Mouse (Mus musculus) limb, embryonic 14.5 days (tissue): ENCODE data around the gene Jakmip3. TPM values are rescaled to one million over a fixed set of nuclear protein-coding genes. Genes with fewer than 3 reads are reported as not detected.

ENCODE experiments used
- ATAC-seq: fragments of 200-750 bp; cut with Nextera tagmentation; 2 replicates; pipeline ENCODE4 v1.8.0; 2017; ENCODE audit warnings: low read depth, moderate number of reproducible peaks, moderate TSS enrichment; ENCODE audit not compliant: low FRiP score
- DNase-seq: peaks from one replicate; pipeline ENCODE4 v3.0.0-alpha.2; 2015; ENCODE audit warnings: low spot score
- H3K27ac ChIP-seq: fragments of 300-500 bp; sonication (generic); replicated peaks from 2 replicates; pipeline ENCODE4 v1.5.1; 2014; ENCODE audit warnings: low read depth, mild to moderate bottlenecking, low read length, moderate library complexity, mixed read lengths
- H3K27me3 ChIP-seq: fragments of 300-500 bp; sonication (generic); 2 replicates; pipeline ENCODE4 v1.6.1; 2014; ENCODE audit warnings: low read length, mixed read lengths; ENCODE audit not compliant: control insufficient read depth, insufficient read depth
- H3K36me3 ChIP-seq: fragments of 300-500 bp; sonication (generic); 2 replicates; pipeline ENCODE4 v1.6.1; 2014; ENCODE audit warnings: mild to moderate bottlenecking, low read length, moderate library complexity, mixed read lengths; ENCODE audit not compliant: control insufficient read depth, insufficient read depth
- H3K4me1 ChIP-seq: fragments of 300-500 bp; sonication (generic); 2 replicates; pipeline ENCODE4 v1.6.1; 2014; ENCODE audit warnings: antibody characterized with exemption, low read length, mixed read lengths; ENCODE audit not compliant: control insufficient read depth, insufficient read depth
- H3K4me2 ChIP-seq: fragments of 300-500 bp; sonication (generic); replicated peaks from 2 replicates; pipeline ENCODE4 v1.6.1; 2014; ENCODE audit warnings: low read depth, mild to moderate bottlenecking, low read length, moderate library complexity; ENCODE audit not compliant: severe bottlenecking
- H3K4me3 ChIP-seq: fragments of 300-500 bp; sonication (generic); replicated peaks from 2 replicates; pipeline ENCODE4 v1.5.1; 2014; ENCODE audit warnings: low read length
- H3K9ac ChIP-seq: fragments of 300-500 bp; sonication (generic); 2 replicates; pipeline ENCODE4 v1.6.1; 2014; ENCODE audit warnings: mild to moderate bottlenecking, low read depth, low read length, moderate library complexity; ENCODE audit not compliant: severe bottlenecking
- H3K9me3 ChIP-seq: fragments of 300-500 bp; sonication (generic); 2 replicates; pipeline ENCODE4 v1.6.1; 2016; ENCODE audit warnings: low read length; ENCODE audit not compliant: control insufficient read depth
- POLR2A ChIP-seq: fragments of 200-500 bp; IDR thresholded peaks from 2 replicates; pipeline ENCODE4 v1.8.0; 2012; ENCODE audit warnings: inconsistent platforms, mild to moderate bottlenecking, moderate library complexity, borderline replicate concordance; ENCODE audit not compliant: insufficient read depth, insufficient read length; ENCODE audit errors: extremely low read depth
- WGBS: fragments of 180-500 bp; shearing (Covaris S2); extraction: QIAGEN DNeasy Blood & Tissue Kit; methylation state at CpG from one replicate; pipeline ENCODE4 v1.1.7; 2014; 5-methylcytosine and 5-hydroxymethylcytosine counted together
- polyA plus RNA-seq, 2 experiments: library from polyadenylated mRNA; depleted of rRNA in 1 of 2; stranded (reverse) in 1 of 2; unstranded in 1 of 2; fragments of >200 nt; fragmentation: Nextera tagmentation in 1 of 2; extraction: Ambion mirVana in 1 of 2; gene quantifications; 2 replicates each; pipeline versions ENCODE4 v1.2.1 to v1.2.3; 2012 to 2014

Gene Jakmip3
- polyA plus RNA-seq, 2 experiments: 0.48 to 1.4 TPM

DNA sequence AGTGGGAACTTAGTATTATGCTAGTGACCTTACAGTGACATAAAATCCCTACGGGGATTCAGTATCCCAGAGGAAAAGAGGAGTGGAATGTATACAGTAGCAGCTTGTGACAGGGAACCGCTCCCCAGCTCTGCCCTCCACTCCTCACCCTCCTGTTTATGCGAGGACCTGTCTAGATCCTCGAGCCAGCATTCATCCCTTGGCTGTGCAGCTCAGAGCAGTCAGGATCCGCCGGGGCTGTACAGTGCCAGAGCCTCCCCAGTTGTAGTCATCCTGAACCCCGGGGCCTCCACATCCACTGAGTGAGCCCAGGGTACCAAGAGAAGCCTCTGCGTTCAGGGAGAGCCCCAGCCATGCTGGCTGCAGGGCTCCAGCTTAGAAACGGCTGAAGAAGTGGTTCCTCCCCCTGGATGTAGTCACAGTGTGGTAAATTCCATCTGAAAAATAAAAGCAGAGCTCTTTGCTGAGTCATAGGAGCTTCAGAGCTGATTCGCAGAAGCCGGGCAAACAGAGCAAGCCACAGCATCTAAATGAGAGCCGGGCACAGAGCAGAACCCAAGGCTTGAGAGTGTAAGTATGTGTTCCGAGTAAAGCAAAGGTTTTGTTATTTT, 27.6 kb downstream of the Jakmip3 start:
- no peak overlapping the region for H3K4me2 ChIP-seq
- H3K27ac ChIP-seq: no peak overlapping the region

DNA sequence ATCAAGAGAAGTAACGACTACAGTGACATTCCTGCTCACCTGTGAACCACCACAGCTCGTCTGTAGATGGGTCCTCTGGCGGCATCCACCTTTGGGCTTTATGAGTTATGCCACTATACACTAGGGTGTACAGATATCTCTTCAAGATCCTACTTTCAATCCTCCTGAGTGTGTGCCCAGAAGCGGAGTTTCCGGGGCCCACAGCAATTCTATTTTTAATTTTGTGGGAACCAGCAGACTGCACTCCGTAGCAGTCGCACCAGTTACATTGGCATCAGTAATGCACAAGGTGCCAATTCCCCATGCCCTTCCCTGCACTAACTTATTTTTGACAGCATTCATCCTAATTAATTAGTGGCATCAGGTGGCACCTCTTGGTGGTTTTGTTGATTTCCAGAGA, 37.0 kb downstream of the Jakmip3 start:
- ATAC-seq (no peak), DNase-seq (no peak)
- H3K27me3 ChIP-seq: no peaks in the 10 kb centered on the region
- WGBS: 93% methylated on average over 7 of the region's 7 CpGs
- H3K4me3 ChIP-seq: no peak overlapping the region
- no peak overlapping the region for H3K27ac ChIP-seq
- no peaks in the 10 kb centered on the region for H3K4me1 ChIP-seq
- no peak for TF ChIP-seq POLR2A
- H3K9me3 ChIP-seq: no peaks in the 10 kb centered on the region
- H3K9ac ChIP-seq: no peak overlapping the region
- H3K4me2 ChIP-seq: no peak overlapping the region
- H3K36me3 ChIP-seq: no peaks in the 10 kb centered on the region

More for the DNA sequence above, 27.6 kb downstream of the Jakmip3 start:
- H3K9me3 ChIP-seq: no peaks in the 10 kb centered on the region
- DNase-seq (no peak), ATAC-seq (no peak)
- H3K4me3 ChIP-seq: no peak overlapping the region
- TF ChIP-seq POLR2A: no peak
- no peak overlapping the region for H3K9ac ChIP-seq
- H3K27me3 ChIP-seq: no peaks in the 10 kb centered on the region
- H3K4me1 ChIP-seq: no peaks in the 10 kb centered on the region
- WGBS: 56% methylated on average over 13 of the region's 13 CpGs
- no peaks in the 10 kb centered on the region for H3K36me3 ChIP-seq

DNA sequence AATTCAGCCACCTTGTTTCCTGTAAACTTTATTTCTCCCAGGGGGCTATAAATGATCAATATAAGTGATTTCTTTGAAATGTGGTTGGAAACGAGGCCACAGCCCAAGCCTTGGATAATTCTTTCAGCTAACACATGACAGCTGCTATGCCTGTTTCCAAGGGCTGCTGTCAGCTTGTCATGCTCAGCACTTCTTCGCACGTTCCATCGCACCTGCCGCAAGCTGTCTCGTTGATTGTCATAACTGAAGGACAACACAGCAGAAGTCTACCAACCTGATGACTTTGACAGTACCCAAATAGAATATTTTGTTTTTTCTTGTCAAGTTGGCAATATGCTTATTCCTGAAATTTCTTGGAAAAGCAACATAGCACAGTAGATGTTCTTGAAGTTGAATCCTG, 44.0 kb downstream of the Jakmip3 start:
- Histone ChIP-seq H3K9me3 (no peaks in the 10 kb centered on the region), H3K4me2 (no peak overlapping the region), H3K4me1 (no peaks in the 10 kb centered on the region), H3K27me3 (no peaks in the 10 kb centered on the region), H3K9ac (no peak overlapping the region), H3K27ac (no peak overlapping the region), H3K36me3 (no peaks in the 10 kb centered on the region), H3K4me3 (no peak overlapping the region)
- TF ChIP-seq POLR2A: no peak
- DNase-seq (no peak), ATAC-seq (no peak)
- WGBS: 74% methylated on average over 6 of the region's 6 CpGs

DNA sequence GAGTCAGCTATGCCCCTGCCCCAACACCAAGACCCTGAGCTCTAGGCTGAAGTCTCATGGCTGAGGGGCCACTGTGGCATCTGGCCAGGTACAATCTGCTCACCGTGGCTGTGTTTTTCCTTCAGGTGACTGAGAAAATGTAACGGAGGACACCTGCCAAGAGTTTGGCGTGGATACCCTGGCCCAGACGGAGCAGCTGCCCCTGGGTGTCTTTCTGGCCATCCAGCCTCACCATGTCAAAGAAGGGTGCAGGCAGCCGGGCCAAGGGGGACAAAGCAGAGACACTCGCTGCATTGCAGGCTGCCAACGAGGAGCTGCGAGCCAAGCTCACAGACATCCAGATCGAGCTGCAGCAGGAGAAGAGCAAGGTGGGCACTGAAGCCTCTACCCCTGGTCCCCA, 48.6 kb downstream of the Jakmip3 start:
- Histone ChIP-seq H3K27ac (no peak overlapping the region), H3K27me3 (no peaks in the 10 kb centered on the region), H3K9me3 (no peaks in the 10 kb centered on the region), H3K4me3 (no peak overlapping the region), H3K36me3 (no peaks in the 10 kb centered on the region), H3K9ac (no peak overlapping the region), H3K4me2 (no peak overlapping the region), H3K4me1 (no peaks in the 10 kb centered on the region)
- DNase-seq (no peak), ATAC-seq (no peak)
- TF ChIP-seq POLR2A: no peak
- WGBS: 81% methylated on average over 9 of the region's 9 CpGs

DNA sequence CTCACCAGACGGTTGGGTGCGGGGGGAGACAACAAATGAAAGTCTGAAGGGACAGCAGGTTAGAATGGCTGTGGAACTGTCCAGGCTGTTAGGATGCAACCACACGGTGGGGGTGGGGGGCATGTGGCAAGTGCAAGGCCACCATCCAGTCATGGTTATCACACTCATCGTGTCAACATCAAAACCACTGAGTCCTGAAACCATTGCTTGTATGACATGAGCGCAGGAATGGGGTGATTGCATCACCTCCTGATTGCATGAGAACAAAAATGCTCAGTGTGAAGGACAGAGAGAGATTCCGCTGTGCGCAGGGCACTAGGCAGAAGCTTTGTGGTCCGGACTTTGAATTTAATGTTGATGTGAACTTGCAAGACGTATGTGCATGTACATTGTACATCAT, 62.2 kb downstream of the Jakmip3 start:
- ATAC-seq: no peak
- Histone ChIP-seq H3K27me3 (no peaks in the 10 kb centered on the region), H3K9ac (no peak overlapping the region), H3K9me3 (no peaks in the 10 kb centered on the region), H3K4me2 (no peak overlapping the region), H3K36me3 (no peaks in the 10 kb centered on the region), H3K27ac (no peak overlapping the region), H3K4me1 (no peaks in the 10 kb centered on the region), H3K4me3 (no peak overlapping the region)
- no peak for DNase-seq
- WGBS: 86% methylated on average over 9 of the region's 9 CpGs
- TF ChIP-seq POLR2A: no peak

DNA sequence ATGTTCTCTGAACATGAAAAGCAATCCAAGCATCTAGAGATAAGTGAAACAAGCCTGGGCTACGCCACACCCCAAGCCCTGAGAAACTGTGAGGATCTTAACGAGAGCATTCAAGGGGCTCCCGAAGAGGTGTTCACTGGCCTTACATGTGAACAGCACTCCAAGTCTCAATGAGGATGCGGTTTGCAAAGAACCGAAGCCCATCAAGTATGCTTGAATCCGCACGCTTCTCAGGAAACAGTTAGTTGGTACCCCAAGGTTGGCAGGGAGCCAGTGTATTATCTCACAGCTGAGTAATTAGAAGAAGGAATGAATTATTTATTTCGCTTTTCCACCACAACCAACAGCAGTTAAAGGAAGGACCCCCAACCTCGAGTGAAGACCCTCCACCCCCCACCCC, 62.7 kb downstream of the Jakmip3 start:
- H3K27me3 ChIP-seq: no peaks in the 10 kb centered on the region
- no peak overlapping the region for H3K4me3 ChIP-seq
- H3K36me3 ChIP-seq: no peaks in the 10 kb centered on the region
- TF ChIP-seq POLR2A: no peak
- 64% methylated on average over 9 of the region's 9 CpGs for WGBS
- no peak overlapping the region for H3K4me2 ChIP-seq
- DNase-seq: no peak
- no peaks in the 10 kb centered on the region for H3K4me1 ChIP-seq
- no peaks in the 10 kb centered on the region for H3K9me3 ChIP-seq
- no peak for ATAC-seq
- no peak overlapping the region for H3K9ac ChIP-seq
- no peak overlapping the region for H3K27ac ChIP-seq
